Mouse (Mus musculus): Measurements from ENCODE around the gene Lrrn4.

DNA sequence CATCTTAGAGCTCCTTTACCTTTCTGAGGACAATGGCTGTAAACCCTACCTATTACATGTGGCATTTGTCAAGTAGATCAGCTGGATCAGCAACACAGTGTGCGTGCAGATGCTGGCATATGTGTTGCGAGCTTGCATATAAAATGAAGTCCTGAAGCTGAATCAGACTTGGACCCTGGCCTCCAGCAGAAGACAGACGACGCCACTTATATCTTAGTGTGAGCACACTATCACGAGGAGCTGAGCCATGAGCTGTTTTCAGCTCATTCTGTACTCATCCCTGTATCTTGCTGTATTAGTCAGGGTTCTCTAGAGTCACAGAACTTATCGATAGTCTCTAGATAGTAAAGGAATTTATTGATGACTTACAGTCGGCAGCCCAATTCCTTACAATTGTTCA lies 4.6 kb upstream of the Lrrn4 start:
- no peak for TF ChIP-seq MYOG (IDR thresholded peaks at IDR 0.05; ENCODE audit: control insufficient read depth, extremely low read depth, insufficient read length)
- no peak for TF ChIP-seq MYOD1 (IDR thresholded peaks at IDR 0.05; ENCODE audit: control insufficient read depth, insufficient read length, low read depth)
- no peak for TF ChIP-seq USF1 (IDR thresholded peaks at IDR 0.05; ENCODE audit: low read depth)
- no peak for TF ChIP-seq CTCF (IDR thresholded peaks at IDR 0.05; ENCODE audit: control insufficient read depth, insufficient read depth, insufficient read length)
- TF ChIP-seq MAX (IDR thresholded peaks at IDR 0.05): no peak
- no peak for TF ChIP-seq CEBPB (IDR thresholded peaks at IDR 0.05; ENCODE audit: low read depth)

Data from C2C12 (cell line).